Mouse (Mus musculus) ES-Bruce4 (cell line): ENCODE data around the gene Pex16.

Experiments
- CTCF ChIP-seq: IDR thresholded peaks from one replicate; pipeline ENCODE4 v1.8.1; 2011; ENCODE audit warnings: low read depth, low read length
- EP300 ChIP-seq: IDR thresholded peaks from 2 replicates; pipeline ENCODE4 v1.6.1; 2011; ENCODE audit warnings: low read depth, low read length; ENCODE audit not compliant: insufficient read depth
- POLR2A ChIP-seq: IDR thresholded peaks from one replicate; pipeline ENCODE4 v1.8.1; 2011; ENCODE audit warnings: low read length; ENCODE audit not compliant: insufficient read depth

DNA sequence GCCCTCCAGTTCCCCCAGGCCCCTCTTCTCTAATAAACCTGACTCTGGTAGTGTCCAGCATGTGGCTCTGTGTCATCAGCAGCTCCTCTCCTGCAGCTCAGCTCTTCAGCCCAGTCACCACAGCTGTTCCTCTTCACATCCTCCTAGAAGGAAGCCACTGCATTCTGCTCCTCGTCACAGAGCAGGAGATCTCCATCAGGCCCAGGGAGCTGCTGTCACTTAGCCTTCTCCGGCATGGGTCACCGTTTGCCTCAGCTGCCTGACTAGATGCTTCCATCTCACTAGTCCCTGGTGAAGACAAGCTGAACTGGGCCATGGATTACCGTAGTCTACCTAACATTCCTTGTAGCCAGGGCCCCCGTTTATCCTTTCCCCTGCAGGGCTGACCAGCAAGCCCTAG, 6.7 kb downstream of the Pex16 start:
- TF ChIP-seq EP300 = no peak
- TF ChIP-seq CTCF = no peak
- TF ChIP-seq POLR2A = no peak
